Mouse (Mus musculus): ENCODE measurements at regions not wholly inside any gene's neighbourhood (a gene's known extent, or its start where the extent isn't known, plus 50 kb on each side); places are given as distances from the start of the nearest gene placed in this dataset.

DNA sequence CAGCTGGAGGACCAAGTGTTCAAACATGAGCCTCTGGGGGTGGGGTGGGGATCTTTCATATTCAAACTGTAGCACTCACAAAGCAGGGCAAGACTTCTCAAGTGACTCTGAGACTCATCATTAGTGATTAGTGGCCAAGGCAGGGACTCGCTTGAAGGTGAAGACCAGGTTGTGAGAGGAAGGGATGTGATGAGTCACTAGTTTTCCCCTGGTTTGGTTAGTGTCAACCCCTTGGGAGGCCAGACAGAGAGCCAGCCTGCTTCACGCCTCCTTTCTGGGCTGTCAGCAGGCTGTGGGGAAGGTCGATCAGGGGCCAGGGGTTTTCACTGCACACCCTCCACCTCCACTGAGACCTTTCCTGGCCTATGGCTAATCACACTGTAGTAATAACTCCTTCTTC lies 65.2 kb downstream of the Slc30a10 start:
- no peak for DNase-seq

- no peak for DNase-seq
Measured at GRCm38 (mm10) chr1:185524020-185524419, 69.4 kb downstream of the Slc30a10 start.

- DNase-seq, result no peak
Measured at GRCm38 (mm10) chr1:185533471-185533870, 78.8 kb downstream of the Slc30a10 start.

DNA sequence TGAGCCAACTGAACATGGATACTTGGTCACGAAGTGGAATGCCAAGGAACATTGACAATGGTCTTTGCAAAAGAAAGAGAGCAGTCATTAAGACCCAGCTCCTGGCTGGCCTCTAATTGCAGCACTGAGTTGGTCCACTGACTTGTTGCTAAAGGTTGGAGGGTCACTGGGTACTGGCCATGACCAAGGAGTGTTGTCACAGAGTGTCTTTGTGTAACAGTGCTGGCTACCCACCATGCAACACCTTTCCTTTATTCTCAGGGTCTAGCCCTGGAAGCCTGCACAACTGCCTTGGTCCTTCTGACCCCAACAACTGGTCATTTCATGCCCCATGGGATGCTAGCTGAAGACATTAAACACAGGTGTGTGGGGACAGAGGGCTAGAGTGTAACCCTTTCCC lies 79.5 kb downstream of the Slc30a10 start:
- no peak for DNase-seq

GRCm38 (mm10) chr1:185535321-185535720 lies 80.7 kb downstream of the Slc30a10 start:
- DNase-seq, result peak; percentile 6 to 36

DNA sequence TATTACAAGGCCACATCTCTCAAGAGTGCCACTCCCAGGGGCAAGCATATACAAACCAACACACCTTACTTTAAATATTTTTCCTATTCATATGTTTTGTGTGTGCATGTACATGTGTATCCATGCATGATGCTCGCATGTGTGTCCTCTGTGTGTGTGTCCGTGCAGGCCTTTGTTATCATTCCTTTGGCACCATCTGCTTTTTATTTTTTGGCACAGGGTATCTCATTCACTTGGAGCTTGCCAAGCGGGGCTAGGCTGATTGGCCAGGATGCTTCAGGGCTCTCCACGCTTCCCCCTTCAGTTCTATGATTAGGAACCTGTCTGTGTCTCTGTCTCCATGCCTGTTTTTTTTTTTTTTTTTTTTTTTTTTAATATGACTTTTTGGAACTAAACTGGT lies 82.6 kb downstream of the Slc30a10 start:
- no peak for DNase-seq

GRCm38 (mm10) chr1:185539458-185539857 lies 84.8 kb downstream of the Slc30a10 start:
- no peak for DNase-seq

- DNase-seq, result peak in 1 of 2 experiments; percentile 9
Measured at GRCm38 (mm10) chr1:185546346-185546745, 91.7 kb downstream of the Slc30a10 start.

DNA sequence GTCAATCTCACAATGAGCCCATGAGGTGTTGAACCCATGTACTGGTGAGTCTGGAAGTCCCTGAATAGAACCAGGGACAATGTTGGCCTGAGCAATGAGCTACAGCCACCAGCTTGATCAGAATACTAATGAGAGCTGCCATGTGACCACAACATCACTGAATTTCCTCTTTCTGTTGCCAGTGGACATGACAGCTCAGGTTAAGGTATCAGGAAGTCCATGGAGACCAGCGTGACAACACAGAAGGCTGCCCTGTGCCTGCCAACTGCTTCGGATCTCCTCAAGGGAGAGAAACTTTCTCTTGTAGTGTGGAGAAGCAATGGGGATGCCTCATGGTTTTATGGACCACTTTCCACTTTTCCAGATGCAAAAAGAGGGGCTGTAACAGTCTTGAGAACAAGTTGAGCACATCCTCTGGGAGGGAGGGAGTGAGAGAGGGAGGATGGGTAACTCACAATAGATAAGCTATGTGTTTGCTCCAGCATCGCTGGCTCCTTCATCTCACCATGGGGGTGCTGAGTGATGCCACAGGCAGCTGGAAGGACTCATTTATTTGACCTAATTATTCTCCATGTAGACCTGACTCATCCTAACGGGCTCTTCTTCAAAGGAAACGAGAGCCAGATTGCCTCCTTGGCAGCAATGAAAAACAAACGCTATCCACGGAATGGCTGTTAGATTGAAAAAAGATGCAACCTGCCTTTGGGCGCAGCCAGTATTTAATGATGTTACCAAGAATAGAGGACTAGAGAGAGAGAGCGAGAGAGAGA lies 118.3 kb downstream of the Slc30a10 start:
- DNase-seq, result no peak

DNA sequence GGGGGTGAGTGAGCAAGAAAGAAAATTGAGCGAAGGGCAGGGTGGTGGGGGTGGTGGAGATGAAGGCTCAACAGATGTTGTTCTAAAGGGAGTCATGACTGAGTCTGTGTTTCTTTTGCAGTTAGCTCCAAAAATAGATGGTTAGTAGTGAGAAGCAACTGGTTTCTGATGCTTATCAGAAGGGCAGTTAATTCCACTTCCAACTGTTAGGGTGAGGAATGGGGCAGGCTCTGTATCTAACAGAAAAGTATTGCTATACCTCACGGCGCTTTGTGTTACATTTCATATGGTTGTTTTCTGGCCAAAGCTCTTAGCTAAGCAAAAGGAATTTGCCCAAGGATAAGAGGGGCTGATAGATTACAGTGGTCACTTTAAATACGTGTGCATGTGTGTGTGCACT lies 120.3 kb downstream of the Slc30a10 start:
- no peak for DNase-seq

- DNase-seq, result no peak
Measured at GRCm38 (mm10) chr1:185579824-185580223, 125.2 kb downstream of the Slc30a10 start.

DNA sequence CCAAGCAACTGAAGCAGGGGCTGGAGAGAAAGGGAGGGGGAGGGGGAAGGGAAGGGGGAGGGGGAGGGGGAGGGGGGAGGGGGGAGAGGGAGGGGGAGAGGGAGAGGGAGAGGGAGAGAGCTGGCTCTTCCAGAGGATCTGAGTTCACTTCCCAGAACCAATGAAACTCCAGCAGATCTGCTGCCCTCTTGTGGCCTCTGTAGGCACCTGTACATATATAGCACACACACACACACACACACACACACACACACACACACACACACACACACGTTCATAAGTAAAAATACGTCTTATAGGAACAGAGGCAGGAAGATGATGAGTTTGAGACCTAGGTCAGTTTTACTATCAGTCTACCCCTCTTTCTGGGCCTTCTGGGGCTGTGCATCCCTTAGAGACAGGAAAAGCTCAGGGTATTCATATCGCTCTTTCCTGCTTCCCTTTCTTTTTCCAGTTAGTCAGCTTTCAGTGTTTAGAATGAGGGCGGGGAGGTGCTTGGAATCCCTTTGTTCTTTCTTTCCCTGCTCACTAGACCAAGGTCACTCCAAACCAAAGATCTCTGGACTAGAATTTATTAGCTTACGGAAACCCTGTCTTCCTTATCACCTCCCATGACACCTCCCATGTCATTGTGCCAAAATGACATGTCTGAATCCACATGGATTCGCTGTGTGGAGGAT lies 130.7 kb downstream of the Slc30a10 start:
- DNase-seq, result no peak

DNA sequence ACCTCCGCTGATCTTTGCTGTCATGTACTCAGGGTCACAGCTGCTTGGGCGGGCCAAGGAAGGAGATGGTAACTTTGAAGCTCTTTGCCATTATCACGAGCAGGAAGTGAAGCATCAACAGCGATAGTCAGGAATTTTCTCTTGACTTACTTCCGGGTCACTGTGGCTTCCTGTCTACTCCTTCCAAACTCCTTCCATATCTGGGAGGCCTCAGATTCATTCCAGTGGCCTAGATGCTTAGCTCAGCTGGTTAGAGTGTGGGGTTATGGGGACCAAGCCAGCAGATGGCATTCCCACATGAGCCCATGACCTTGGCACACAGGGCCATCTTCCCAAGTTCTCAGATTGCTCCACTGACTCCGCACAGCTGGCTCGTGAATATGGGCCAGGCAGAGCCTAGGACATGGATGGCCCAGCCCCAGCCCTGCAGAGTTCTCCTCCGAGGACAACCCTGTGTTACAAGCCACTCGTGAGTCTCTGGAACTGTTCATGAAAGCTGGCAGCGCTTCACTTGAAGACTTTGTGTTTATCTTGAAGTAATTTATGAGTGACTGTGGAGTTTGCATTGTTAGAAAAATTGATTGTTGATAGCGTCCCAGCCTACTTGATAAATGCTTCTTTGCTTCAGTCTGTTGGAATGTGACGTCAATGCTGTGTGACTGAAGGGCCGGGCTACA lies 133.2 kb downstream of the Slc30a10 start:
- peak; percentile 58 to 80 for DNase-seq

- no peak for DNase-seq
Measured at GRCm38 (mm10) chr1:185588348-185588719, 133.7 kb downstream of the Slc30a10 start.

DNA sequence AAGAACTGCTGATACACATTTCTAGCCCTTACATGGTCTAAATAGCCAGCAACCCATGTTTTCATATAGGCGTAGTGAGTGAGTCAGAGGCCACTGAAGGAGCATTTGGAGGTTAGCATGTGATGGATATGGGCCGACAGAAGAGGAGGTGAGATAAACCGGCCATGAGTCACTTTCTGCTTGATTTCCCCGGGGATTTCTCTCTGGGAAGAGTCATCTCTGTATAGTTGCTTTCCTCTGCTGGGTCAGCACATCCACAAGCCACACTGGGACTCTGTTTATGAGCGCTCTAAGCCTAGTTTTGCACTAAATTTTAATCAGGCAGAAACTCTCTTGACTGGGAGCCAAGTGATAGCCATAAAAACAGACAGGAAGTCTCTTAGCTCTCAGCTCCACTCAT lies 142.2 kb downstream of the Slc30a10 start:
- DNase-seq, result no peak

DNA sequence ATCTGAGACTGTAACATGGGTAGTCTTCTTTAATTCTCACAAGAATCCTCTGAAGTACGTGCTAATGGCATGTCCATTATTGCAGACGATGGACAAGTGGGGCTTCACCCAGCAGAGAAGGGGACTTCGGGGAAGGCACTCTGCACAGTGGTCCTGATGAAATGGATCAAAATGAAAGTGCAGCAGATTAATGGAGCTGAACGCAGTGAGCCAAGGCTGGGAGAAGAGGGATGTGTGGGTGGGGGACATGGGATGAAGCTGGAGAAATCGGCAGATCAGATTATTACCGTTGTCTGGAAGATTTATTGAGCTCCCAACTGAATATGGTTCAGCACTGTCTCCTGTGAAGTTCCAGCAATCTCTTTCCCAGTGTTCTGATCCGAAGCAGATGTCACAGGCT lies 143.9 kb downstream of the Slc30a10 start:
- DNase-seq, result no peak

DNA sequence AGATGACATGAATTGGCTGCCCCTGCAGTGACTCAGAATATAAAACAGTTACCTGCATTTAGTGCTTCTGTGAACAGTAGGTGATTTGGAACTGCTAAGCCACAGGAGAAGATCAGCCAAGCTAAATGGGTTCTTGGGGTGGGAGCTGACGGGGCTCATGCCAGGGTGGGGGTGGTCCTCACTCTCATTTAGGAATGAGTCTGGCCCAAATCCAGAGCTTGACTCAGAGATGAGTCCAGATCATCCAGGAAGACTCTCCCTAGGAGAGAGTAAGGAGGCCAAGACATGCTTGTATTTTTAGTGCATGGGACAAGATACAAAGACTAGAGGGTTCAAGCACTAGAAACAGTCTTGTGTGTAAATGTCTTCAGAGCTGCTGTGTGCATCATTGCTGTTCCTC lies 146.5 kb downstream of the Slc30a10 start:
- DNase-seq, result no peak

- DNase-seq, result no peak
Measured at GRCm38 (mm10) chr1:185605996-185606395, 151.3 kb downstream of the Slc30a10 start.

- no peak for DNase-seq
Measured at GRCm38 (mm10) chr1:185607611-185608010, 153.0 kb downstream of the Slc30a10 start.

DNA sequence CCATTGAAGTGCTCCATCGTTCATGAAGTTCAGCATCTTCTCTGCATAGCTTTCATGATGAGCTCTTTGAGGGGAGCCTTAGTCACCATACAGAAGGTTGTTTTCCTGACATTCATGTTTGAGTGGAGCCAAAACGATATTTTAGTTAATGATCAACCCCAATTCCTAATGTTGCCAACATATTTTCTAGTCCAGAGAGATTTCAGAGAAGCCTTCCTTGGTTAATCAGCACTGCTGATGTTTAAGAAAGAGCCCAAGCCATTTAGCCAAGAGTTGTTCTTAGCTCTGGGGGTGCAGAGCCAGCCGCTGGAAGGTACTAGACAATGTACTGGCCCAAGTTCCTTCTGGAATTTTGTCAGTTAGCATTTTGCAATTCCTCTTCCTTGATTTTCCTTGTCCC lies 153.8 kb downstream of the Slc30a10 start:
- no peak for DNase-seq

DNA sequence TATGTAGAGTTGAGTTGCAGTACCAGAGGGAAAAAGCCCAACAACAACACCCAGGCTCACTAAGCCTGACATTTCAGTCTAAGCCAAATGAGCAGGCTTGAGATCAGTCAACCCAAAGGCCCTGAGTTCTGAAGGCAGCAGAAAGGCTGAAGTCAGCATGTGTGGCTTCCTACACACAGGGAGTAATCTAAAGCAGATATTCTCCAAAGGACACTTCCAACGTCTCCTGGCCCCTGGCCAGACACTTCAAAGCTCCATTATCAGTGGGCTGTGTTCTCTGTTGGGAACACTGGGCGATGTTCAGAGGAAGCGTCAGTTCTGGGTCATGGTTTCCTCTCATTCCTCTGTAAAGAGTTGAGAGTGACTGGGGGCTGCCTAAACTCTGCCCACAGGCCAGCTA lies 155.9 kb downstream of the Slc30a10 start:
- peak; percentile 12 to 59 for DNase-seq

GRCm38 (mm10) chr1:185615819-185616429 lies 161.3 kb downstream of the Slc30a10 start:
- DNase-seq, result peak in 1 of 2 experiments; percentile 42

GRCm38 (mm10) chr1:185617691-185618090 lies 163.0 kb downstream of the Slc30a10 start:
- DNase-seq, result no peak

DNA sequence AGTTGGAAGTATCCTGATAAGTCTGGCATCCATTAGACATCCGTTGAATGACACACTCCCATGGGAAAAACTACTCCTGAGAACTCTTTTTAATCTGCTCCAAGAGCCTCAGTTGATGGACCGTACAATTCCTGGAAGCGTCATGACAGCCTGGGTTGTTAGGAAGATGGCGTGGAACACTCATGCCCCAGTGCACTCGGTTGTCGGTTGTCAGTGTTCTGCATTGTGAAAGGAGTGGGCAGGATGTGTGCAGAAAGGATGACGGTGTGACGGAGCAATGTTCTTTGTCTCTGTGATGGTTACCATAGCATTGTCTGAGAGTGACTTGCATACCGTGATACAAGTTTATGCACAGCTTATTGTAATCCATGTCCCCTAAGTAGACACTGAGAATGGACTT lies 164.4 kb downstream of the Slc30a10 start:
- no peak for DNase-seq

Data from lung, postnatal 4 days (tissue).